Mouse (Mus musculus) erythroblast, adult 5-6 weeks (primary cell): Measurements from ENCODE around the gene Rap1b. TPM values are rescaled to one million over a fixed set of nuclear protein-coding genes. Genes with fewer than 3 reads are reported as not detected.

Experiments
- ATAC-seq: replicated peaks from 2 replicates; pipeline ENCODE4 v1.8.0; 2016; ENCODE audit warnings: moderate number of reproducible peaks, mild to moderate bottlenecking, moderate TSS enrichment, inconsistent platforms; ENCODE audit not compliant: poor library complexity, low FRiP score, severe bottlenecking
- total RNA-seq, 2 experiments: library from RNA; stranded (forward) in 1 of 2; stranded (reverse) in 1 of 2; fragments of 150-400 nt in 1 of 2; fragments of 200-764, 138-1000 nt in 1 of 2; gene quantifications; 2 replicates each; pipeline versions ENCODE4 v1.2.3 to v1.2.4; 2015 to 2017; ENCODE audit warnings: low replicate concordance in 2 of 2

Gene Rap1b
- total RNA-seq, 2 experiments from 2014 or later: 33.7 to 134 TPM

GRCm38 (mm10) chr10:117775401-117776144 lies 70.3 kb downstream of the Rap1b start:
- no peak for ATAC-seq

GRCm38 (mm10) chr10:117774817-117775120 lies 71.1 kb downstream of the Rap1b start:
- no peak for ATAC-seq

GRCm38 (mm10) chr10:117774011-117774816 lies 71.6 kb downstream of the Rap1b start:
- no peak for ATAC-seq

- no peak for ATAC-seq
Observed at GRCm38 (mm10) chr10:117773106-117773720, 72.6 kb downstream of the Rap1b start.

GRCm38 (mm10) chr10:117772364-117773105 lies 73.3 kb downstream of the Rap1b start:
- ATAC-seq: no peak

GRCm38 (mm10) chr10:117771131-117771510 lies 74.7 kb downstream of the Rap1b start:
- no peak for ATAC-seq

GRCm38 (mm10) chr10:117770286-117771130 lies 75.3 kb downstream of the Rap1b start:
- ATAC-seq: 0 out of 2 replicates have a peak, but pooled peaks have one; percentile 13

- ATAC-seq: no peak
Observed at GRCm38 (mm10) chr10:117769541-117770285, 76.1 kb downstream of the Rap1b start.

GRCm38 (mm10) chr10:117768141-117768440 lies 77.7 kb downstream of the Rap1b start:
- ATAC-seq: no peak

- ATAC-seq: no peak
Observed at GRCm38 (mm10) chr10:117767286-117768140, 78.3 kb downstream of the Rap1b start.

- no peak for ATAC-seq
Observed at GRCm38 (mm10) chr10:117766896-117767160, 79.0 kb downstream of the Rap1b start.

- no peak for ATAC-seq
Observed at GRCm38 (mm10) chr10:117766111-117766895, 79.5 kb downstream of the Rap1b start.

GRCm38 (mm10) chr10:117765116-117765894 lies 80.5 kb downstream of the Rap1b start:
- no peak for ATAC-seq

GRCm38 (mm10) chr10:117764598-117764997 lies 81.2 kb downstream of the Rap1b start:
- no peak for ATAC-seq
